Mouse (Mus musculus): Measurements from ENCODE around the gene Serpinf1.
A peak's percentile ranks its signal among the peaks of the same experiment; 100 is the strongest.

Serpinf1 gene

GRCm38 (mm10) chr11:75455041-75455736, 32.7 kb upstream of the Serpinf1 start:
- ATAC-seq (ENCODE audit: low TSS enrichment) = no peak

- ATAC-seq (ENCODE audit: low TSS enrichment) = peak; percentile 86
Observed at GRCm38 (mm10) chr11:75453991-75454930, 31.8 kb upstream of the Serpinf1 start, which contains the start of gene Wdr81. Gene Wdr81 (minus strand): TSS chr11:75454717.

- no peak for ATAC-seq (ENCODE audit: low TSS enrichment)
Observed at GRCm38 (mm10) chr11:75452812-75453557, 30.5 kb upstream of the Serpinf1 start.

GRCm38 (mm10) chr11:75452081-75452480, 29.6 kb upstream of the Serpinf1 start:
- ATAC-seq (ENCODE audit: low TSS enrichment) = no peak

- ATAC-seq (ENCODE audit: low TSS enrichment) = no peak
Observed at GRCm38 (mm10) chr11:75450936-75451335, 28.4 kb upstream of the Serpinf1 start.

- no peak for ATAC-seq (ENCODE audit: low TSS enrichment)
Observed at GRCm38 (mm10) chr11:75450304-75450908, 27.9 kb upstream of the Serpinf1 start.

GRCm38 (mm10) chr11:75449695-75450094, 27.2 kb upstream of the Serpinf1 start:
- ATAC-seq (ENCODE audit: low TSS enrichment) = no peak

- ATAC-seq (ENCODE audit: low TSS enrichment) = no peak
Observed at GRCm38 (mm10) chr11:75448575-75448974, 26.1 kb upstream of the Serpinf1 start.

GRCm38 (mm10) chr11:75443711-75444110, 21.2 kb upstream of the Serpinf1 start:
- no peak for ATAC-seq (ENCODE audit: low TSS enrichment)

GRCm38 (mm10) chr11:75441601-75442000, 19.1 kb upstream of the Serpinf1 start:
- no peak for ATAC-seq (ENCODE audit: low TSS enrichment)

- ATAC-seq (ENCODE audit: low TSS enrichment) = no peak
Observed at GRCm38 (mm10) chr11:75441034-75441433, 18.5 kb upstream of the Serpinf1 start.

GRCm38 (mm10) chr11:75439951-75440350, 17.4 kb upstream of the Serpinf1 start:
- ATAC-seq (ENCODE audit: low TSS enrichment) = no peak

- no peak for ATAC-seq (ENCODE audit: low TSS enrichment)
Observed at GRCm38 (mm10) chr11:75439363-75439762, 16.9 kb upstream of the Serpinf1 start, which contains the start of gene Serpinf2. Gene Serpinf2 (minus strand): TSS chr11:75439591.

GRCm38 (mm10) chr11:75438804-75439203, 16.3 kb upstream of the Serpinf1 start:
- no peak for ATAC-seq (ENCODE audit: low TSS enrichment)

- ATAC-seq (ENCODE audit: low TSS enrichment) = no peak
Observed at GRCm38 (mm10) chr11:75438194-75438593, 15.7 kb upstream of the Serpinf1 start.

- ATAC-seq (ENCODE audit: low TSS enrichment) = no peak
Observed at GRCm38 (mm10) chr11:75434138-75434537, 11.6 kb upstream of the Serpinf1 start.

GRCm38 (mm10) chr11:75431307-75431706, 8.8 kb upstream of the Serpinf1 start:
- ATAC-seq (ENCODE audit: low TSS enrichment) = peak; percentile 69

GRCm38 (mm10) chr11:75429019-75429705, 6.7 kb upstream of the Serpinf1 start:
- no peak for ATAC-seq (ENCODE audit: low TSS enrichment)

- no peak for ATAC-seq (ENCODE audit: low TSS enrichment)
Observed at GRCm38 (mm10) chr11:75424459-75424858, 2.0 kb upstream of the Serpinf1 start.

- no peak for ATAC-seq (ENCODE audit: low TSS enrichment)
Observed at GRCm38 (mm10) chr11:75424033-75424432, 1.5 kb upstream of the Serpinf1 start.

GRCm38 (mm10) chr11:75423091-75423490, 590 bp upstream of the Serpinf1 start:
- ATAC-seq (ENCODE audit: low TSS enrichment) = no peak

All from frontal cortex, adult (tissue).